Mouse (Mus musculus): ENCODE data around the gene Lhx4. TPM values are rescaled to one million over a fixed set of nuclear protein-coding genes. Genes with fewer than 3 reads are reported as not detected.

Gene Lhx4
- polyA plus RNA-seq (2012; rRNA removed) (not detected in 2 replicates), polyA plus RNA-seq (2014; fragmentation: Nextera tagmentation; extraction: Ambion mirVana) (not detected in 2 replicates)

DNA sequence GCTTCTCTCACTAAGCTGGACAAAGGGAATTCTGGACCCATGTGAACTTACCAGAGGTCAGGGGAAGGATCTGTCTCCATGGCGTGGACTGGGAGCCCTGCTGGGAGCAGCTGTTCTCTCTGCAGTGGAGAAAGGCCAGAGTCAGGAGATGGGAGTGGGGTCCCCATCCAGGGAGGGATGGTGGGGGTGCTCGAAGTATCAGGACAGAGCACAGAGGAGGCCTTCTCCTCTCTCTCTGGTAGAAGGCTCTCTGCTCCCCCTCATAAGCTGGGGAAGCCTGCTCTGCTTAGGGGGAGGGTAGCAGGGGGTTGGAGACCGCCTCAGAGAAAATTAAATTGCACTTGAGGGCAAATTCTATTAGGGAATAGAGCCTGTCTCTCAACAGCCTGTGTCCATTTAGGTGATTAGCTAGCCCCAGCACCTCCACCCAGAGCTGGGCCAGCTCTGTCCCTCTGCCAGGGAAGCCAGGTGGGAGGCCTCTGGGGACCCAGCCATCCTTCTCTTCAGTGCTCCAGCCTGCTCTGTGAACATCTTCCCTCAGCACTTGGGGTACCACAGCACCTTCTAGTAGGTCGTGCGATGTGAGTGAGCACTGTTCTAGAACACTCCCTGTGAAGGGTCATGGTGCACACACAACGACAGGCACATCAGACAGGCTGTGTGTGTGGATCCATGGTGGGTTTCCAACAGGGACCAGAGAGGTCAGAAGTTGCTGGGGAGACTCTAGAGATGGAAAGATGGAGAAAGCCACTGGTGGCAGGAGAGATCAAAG lies at the start of gene Lhx4:
Gene Lhx4 (minus strand): TSS at position 201 of the 772 bp plus-strand sequence.
- Histone ChIP-seq H3K27me3 (ENCODE audit: control insufficient read depth, insufficient read depth, low read length) (peaks cover 59% of the 10 kb centered on the region), H3K4me1 (ENCODE audit: control insufficient read depth, insufficient read depth, low read length) (no peaks in the 10 kb centered on the region), H3K9ac (ENCODE audit: low read depth, low read length, severe bottlenecking) (no peak within 1 kb of the TSS), H3K9me3 (ENCODE audit: control insufficient read depth, low read length) (no peaks in the 10 kb centered on the region), H3K4me3 (replicated peaks; ENCODE audit: low read length) (no peak within 1 kb of the TSS), H3K36me3 (ENCODE audit: control insufficient read depth, insufficient read depth, low read length) (no peaks in the 10 kb centered on the region), H3K4me2 (replicated peaks; ENCODE audit: low read depth, low read length, severe bottlenecking) (no peak within 1 kb of the TSS), H3K27ac (replicated peaks; ENCODE audit: low read depth, low read length) (no peak within 1 kb of the TSS)
- no peak for ATAC-seq (ENCODE audit: low FRiP score, low read depth)
- 61% methylated on average over 6 of the region's 6 CpGs for WGBS
- DNase-seq (ENCODE audit: low spot score): no peak
- TF ChIP-seq POLR2A (IDR thresholded peaks at IDR 0.05; ENCODE audit: borderline replicate concordance, extremely low read depth, insufficient read depth, insufficient read length): no peak

DNA sequence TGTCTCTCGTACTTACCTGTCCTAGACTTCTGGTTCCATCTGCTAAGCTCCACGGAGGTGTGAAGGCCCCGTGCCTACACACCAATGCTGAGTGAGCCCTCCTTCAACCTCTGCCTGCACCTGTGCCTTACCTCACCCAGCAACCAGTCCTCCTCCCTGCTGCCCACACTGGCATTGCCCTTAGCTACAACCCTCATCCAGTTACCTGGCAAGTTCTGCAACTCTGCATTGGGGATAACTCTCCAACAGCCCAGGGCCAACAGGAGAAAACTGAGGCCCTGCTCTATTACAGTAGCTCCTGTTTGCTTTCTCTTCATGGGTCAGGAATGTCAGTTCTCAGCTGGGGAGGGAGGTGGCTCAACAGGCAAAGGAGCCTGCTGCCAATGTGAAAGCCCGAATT lies 46.5 kb upstream of the Lhx4 start:
- WGBS: 91% methylated on average over 4 of the region's 4 CpGs
- H3K9me3 ChIP-seq (ENCODE audit: control insufficient read depth, low read length): no peaks in the 10 kb centered on the region
- no peak overlapping the region for H3K4me3 ChIP-seq (replicated peaks; ENCODE audit: low read length)
- H3K36me3 ChIP-seq (ENCODE audit: control insufficient read depth, insufficient read depth, low read length): peaks cover 38% of the 10 kb centered on the region
- DNase-seq (ENCODE audit: low spot score) (no peak), ATAC-seq (ENCODE audit: low FRiP score, low read depth) (no peak)
- no peak for TF ChIP-seq POLR2A (IDR thresholded peaks at IDR 0.05; ENCODE audit: borderline replicate concordance, extremely low read depth, insufficient read depth, insufficient read length)
- no peak overlapping the region for H3K4me2 ChIP-seq (replicated peaks; ENCODE audit: low read depth, low read length, severe bottlenecking)
- H3K27me3 ChIP-seq (ENCODE audit: control insufficient read depth, insufficient read depth, low read length): no peaks in the 10 kb centered on the region
- no peak overlapping the region for H3K9ac ChIP-seq (ENCODE audit: low read depth, low read length, severe bottlenecking)
- H3K4me1 ChIP-seq (ENCODE audit: control insufficient read depth, insufficient read depth, low read length): no peaks in the 10 kb centered on the region
- H3K27ac ChIP-seq (replicated peaks; ENCODE audit: low read depth, low read length): no peak overlapping the region

DNA sequence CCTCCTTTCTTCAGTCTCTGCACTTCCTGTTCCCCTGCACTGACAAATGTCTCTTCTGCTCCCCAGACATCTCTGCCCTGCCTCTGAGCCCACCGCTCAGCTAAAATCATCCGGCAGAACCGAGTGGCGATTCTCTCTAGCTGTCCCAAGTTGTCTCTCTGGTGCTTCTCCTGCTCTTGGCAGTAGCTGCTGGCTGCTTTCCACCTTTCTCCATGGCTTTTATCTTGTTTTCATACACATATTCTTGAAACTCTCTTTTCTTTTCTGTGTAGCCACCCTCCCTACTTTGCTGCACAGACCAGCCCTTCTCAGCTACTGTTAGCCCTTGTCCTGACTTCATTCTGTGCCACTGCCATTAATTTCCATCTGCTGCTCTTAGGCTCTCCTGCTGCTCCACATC lies 45.9 kb upstream of the Lhx4 start:
- no peak for TF ChIP-seq POLR2A (IDR thresholded peaks at IDR 0.05; ENCODE audit: borderline replicate concordance, extremely low read depth, insufficient read depth, insufficient read length)
- Histone ChIP-seq H3K9me3 (ENCODE audit: control insufficient read depth, low read length) (no peaks in the 10 kb centered on the region), H3K4me1 (ENCODE audit: control insufficient read depth, insufficient read depth, low read length) (no peaks in the 10 kb centered on the region), H3K36me3 (ENCODE audit: control insufficient read depth, insufficient read depth, low read length) (peaks cover 35% of the 10 kb centered on the region), H3K4me2 (replicated peaks; ENCODE audit: low read depth, low read length, severe bottlenecking) (no peak overlapping the region), H3K27me3 (ENCODE audit: control insufficient read depth, insufficient read depth, low read length) (no peaks in the 10 kb centered on the region), H3K27ac (replicated peaks; ENCODE audit: low read depth, low read length) (no peak overlapping the region), H3K4me3 (replicated peaks; ENCODE audit: low read length) (no peak overlapping the region), H3K9ac (ENCODE audit: low read depth, low read length, severe bottlenecking) (no peak overlapping the region)
- no peak for ATAC-seq (ENCODE audit: low FRiP score, low read depth)
- WGBS: 85% methylated on average over 4 of the region's 4 CpGs
- DNase-seq (ENCODE audit: low spot score): no peak

DNA sequence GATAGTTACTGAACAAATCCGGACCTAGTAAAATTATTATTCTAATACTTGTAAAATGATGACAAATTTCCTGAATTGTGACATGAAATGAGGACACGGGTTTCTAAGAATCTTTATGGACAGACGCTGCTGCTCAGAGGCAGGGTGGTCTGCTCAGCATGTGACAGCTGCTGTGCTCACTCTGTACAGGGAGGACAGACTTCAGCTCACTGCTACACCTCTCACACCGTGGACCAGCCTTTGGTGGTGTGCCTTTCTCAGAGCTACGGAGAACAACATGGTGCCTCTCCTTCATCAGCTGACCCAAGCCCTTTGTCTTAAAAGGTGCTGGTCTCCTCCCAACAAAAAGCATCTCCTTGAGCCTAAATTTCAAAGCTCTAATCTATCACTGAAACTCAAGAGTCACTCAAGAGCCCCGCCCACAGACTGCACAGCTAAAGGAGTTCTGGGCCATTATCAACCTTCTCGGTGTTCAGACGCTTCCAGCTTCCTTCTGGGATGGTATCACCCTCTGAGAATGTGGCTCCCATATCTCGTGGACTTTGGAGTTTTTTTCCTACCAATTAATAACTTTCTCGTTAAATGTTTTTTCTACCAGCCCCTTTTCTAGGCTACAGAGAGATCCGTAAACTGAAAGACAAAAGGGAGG lies 45.4 kb upstream of the Lhx4 start:
- 73% methylated on average over 11 of the region's 11 CpGs for WGBS
- Histone ChIP-seq H3K27me3 (ENCODE audit: control insufficient read depth, insufficient read depth, low read length) (no peaks in the 10 kb centered on the region), H3K27ac (replicated peaks; ENCODE audit: low read depth, low read length) (no peak overlapping the region), H3K9ac (ENCODE audit: low read depth, low read length, severe bottlenecking) (no peak overlapping the region), H3K9me3 (ENCODE audit: control insufficient read depth, low read length) (no peaks in the 10 kb centered on the region), H3K4me3 (replicated peaks; ENCODE audit: low read length) (no peak overlapping the region), H3K36me3 (ENCODE audit: control insufficient read depth, insufficient read depth, low read length) (peaks cover 32% of the 10 kb centered on the region), H3K4me1 (ENCODE audit: control insufficient read depth, insufficient read depth, low read length) (no peaks in the 10 kb centered on the region), H3K4me2 (replicated peaks; ENCODE audit: low read depth, low read length, severe bottlenecking) (no peak overlapping the region)
- no peak for DNase-seq (ENCODE audit: low spot score)
- ATAC-seq (ENCODE audit: low FRiP score, low read depth): no peak
- no peak for TF ChIP-seq POLR2A (IDR thresholded peaks at IDR 0.05; ENCODE audit: borderline replicate concordance, extremely low read depth, insufficient read depth, insufficient read length)

DNA sequence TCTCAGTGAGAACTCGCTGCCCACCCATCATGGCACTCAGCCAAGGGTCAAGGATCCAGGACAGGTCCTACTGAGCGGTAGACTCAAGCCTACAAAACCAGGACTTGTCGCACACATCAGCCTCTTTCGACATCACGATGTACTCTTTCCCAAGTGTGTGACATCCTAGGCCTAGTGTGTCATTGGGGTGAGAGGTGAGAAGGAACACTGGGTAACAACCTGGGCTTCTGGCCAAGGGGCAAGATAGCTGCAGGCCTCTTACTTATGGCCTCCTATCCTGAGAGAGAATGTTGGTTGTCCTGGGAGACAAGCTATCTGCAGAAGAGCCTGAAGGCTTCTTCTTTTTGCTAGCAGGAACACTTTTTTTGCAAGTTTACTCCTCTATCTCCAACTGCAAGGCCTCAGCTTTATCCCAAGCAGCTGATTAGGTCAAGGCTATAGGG lies 44.3 kb upstream of the Lhx4 start:
- no peaks in the 10 kb centered on the region for H3K9me3 ChIP-seq (ENCODE audit: control insufficient read depth, low read length)
- ATAC-seq (ENCODE audit: low FRiP score, low read depth): no peak
- no peak overlapping the region for H3K4me2 ChIP-seq (replicated peaks; ENCODE audit: low read depth, low read length, severe bottlenecking)
- no peak for DNase-seq (ENCODE audit: low spot score)
- no peak overlapping the region for H3K9ac ChIP-seq (ENCODE audit: low read depth, low read length, severe bottlenecking)
- H3K36me3 ChIP-seq (ENCODE audit: control insufficient read depth, insufficient read depth, low read length): peaks cover 33% of the 10 kb centered on the region
- no peak for TF ChIP-seq POLR2A (IDR thresholded peaks at IDR 0.05; ENCODE audit: borderline replicate concordance, extremely low read depth, insufficient read depth, insufficient read length)
- no peak overlapping the region for H3K27ac ChIP-seq (replicated peaks; ENCODE audit: low read depth, low read length)
- 94% methylated on average over 5 of the region's 5 CpGs for WGBS
- no peaks in the 10 kb centered on the region for H3K4me1 ChIP-seq (ENCODE audit: control insufficient read depth, insufficient read depth, low read length)
- H3K4me3 ChIP-seq (replicated peaks; ENCODE audit: low read length): no peak overlapping the region
- H3K27me3 ChIP-seq (ENCODE audit: control insufficient read depth, insufficient read depth, low read length): no peaks in the 10 kb centered on the region

All from limb, embryonic 14.5 days (tissue).